Mouse (Mus musculus): ENCODE data around the gene Patj. TPM values are rescaled to one million over a fixed set of nuclear protein-coding genes. Genes with fewer than 3 reads are reported as not detected.
"Not testable (repeated sequence)": the region's sequence is repeated elsewhere in the genome, so short reads cannot be mapped to it uniquely, and the experiment has no call there.

The Patj gene
- polyA plus RNA-seq, 1 experiment, result 15.8 TPM

- no peak for DNase-seq (ENCODE audit: extremely low spot score in 1 of 2, low spot score in 1 of 2)
Observed at GRCm38 (mm10) chr4:98566741-98567140, 171.2 kb downstream of the Patj start.

DNA sequence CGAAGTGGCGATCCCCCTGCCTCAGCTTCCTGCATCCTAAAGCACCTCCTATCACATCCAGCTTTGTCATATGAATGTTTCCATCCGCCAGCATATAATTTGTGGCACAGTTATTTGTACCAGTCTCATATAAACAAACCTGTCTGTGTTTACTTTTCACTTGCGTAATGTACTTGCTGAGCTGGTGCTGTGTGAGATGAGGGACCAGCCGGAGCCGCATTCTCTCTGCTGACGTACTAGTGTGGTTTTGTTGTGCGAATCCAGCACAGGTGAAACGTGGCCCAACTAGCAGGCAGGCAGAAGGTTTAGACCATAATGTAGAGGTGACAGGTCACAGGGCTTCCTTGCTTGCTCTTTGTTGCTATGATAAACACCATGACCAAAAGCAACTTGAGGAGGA, 171.9 kb downstream of the Patj start:
- no peak for DNase-seq (ENCODE audit: extremely low spot score in 1 of 2, low spot score in 1 of 2)

- DNase-seq (ENCODE audit: extremely low spot score in 1 of 2, low spot score in 1 of 2), result no peak
Observed at GRCm38 (mm10) chr4:98569904-98570303, 174.3 kb downstream of the Patj start.

- DNase-seq (ENCODE audit: extremely low spot score in 1 of 2, low spot score in 1 of 2), result no peak
Observed at GRCm38 (mm10) chr4:98577275-98577674, 181.7 kb downstream of the Patj start.

- DNase-seq (ENCODE audit: extremely low spot score in 1 of 2, low spot score in 1 of 2), result peak in 1 of 2 experiments; percentile 41
Observed at GRCm38 (mm10) chr4:98577957-98578541, 182.5 kb downstream of the Patj start.

- DNase-seq (ENCODE audit: extremely low spot score in 1 of 2, low spot score in 1 of 2), result no peak
Observed at GRCm38 (mm10) chr4:98581456-98581855, 185.9 kb downstream of the Patj start.

GRCm38 (mm10) chr4:98584023-98584422, 188.4 kb downstream of the Patj start:
- DNase-seq (ENCODE audit: extremely low spot score in 1 of 2, low spot score in 1 of 2), result no peak

GRCm38 (mm10) chr4:98586303-98586702, 190.7 kb downstream of the Patj start:
- DNase-seq (ENCODE audit: extremely low spot score in 1 of 2, low spot score in 1 of 2), result no peak

GRCm38 (mm10) chr4:98587686-98588085, 192.1 kb downstream of the Patj start:
- peak in 1 of 2 experiments; percentile 27 for DNase-seq (ENCODE audit: extremely low spot score in 1 of 2, low spot score in 1 of 2)

DNA sequence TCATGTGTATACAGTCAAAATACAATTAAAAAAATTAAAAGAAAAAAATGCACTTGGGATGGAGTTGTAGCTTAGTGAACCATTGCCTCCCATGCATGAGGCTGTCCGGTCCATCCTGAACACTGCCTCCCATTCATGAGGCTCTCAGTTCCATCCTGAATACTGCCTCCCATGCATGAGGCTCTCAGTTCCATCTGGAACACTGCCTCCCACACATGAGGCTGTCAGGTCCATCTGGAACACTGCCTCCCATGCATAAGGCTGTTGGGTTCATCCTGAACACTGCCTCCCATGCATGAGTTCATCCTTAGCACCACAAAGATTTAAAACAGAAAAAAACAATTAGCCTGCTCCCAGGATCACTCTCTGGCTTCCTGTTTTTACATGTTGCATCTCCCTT, 198.4 kb downstream of the Patj start:
- DNase-seq (ENCODE audit: extremely low spot score in 1 of 2, low spot score in 1 of 2), result peak; percentile 33 to 66

DNA sequence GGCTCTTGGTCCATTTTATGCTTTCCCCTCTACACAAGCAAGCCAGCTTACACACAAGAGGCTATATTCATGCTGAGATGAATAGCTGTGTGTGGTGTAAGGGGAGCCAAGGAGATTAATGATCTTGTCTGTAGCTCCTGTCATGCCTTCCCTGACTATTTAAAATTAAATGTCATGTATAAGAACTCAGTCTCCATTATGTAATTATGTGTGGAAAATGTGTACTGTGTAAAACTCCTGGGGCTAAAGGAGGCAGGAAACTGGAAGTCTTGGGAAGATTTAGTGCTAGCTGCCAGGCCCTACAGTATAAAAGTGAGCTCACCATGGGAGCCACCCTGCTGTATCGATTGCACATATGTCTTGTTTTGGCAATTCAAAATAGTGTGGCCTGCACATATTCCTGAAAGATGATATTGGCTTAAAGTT, 203.0 kb downstream of the Patj start:
- DNase-seq (ENCODE audit: extremely low spot score in 1 of 2, low spot score in 1 of 2), result no peak

GRCm38 (mm10) chr4:98599358-98599757, 203.8 kb downstream of the Patj start:
- no peak for DNase-seq (ENCODE audit: extremely low spot score in 1 of 2, low spot score in 1 of 2)

GRCm38 (mm10) chr4:98603131-98603530, 207.5 kb downstream of the Patj start:
- DNase-seq (ENCODE audit: extremely low spot score in 1 of 2, low spot score in 1 of 2), result no peak

- no peak for DNase-seq (ENCODE audit: extremely low spot score in 1 of 2, low spot score in 1 of 2)
Observed at GRCm38 (mm10) chr4:98610501-98610900, 214.9 kb downstream of the Patj start.

DNA sequence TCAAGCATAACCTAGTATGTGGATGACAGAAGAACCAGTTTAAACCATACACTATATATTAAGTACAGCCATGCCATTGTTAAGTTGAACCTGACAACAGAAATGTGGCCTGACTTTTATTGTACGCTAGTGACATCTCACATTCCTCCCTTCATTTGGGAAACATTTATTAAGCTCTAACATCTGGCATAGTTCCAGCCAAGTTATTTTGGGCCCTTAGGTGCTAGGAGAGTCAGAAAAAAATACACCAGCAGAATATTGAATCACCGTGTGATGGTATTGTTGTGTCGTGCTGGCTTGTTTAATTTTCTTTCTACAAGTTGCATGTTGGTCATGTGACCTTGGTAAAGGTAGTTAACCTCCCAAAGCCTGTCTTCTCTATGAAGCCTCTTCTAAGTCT, 218.8 kb downstream of the Patj start:
- no peak for DNase-seq (ENCODE audit: extremely low spot score in 1 of 2, low spot score in 1 of 2)

DNA sequence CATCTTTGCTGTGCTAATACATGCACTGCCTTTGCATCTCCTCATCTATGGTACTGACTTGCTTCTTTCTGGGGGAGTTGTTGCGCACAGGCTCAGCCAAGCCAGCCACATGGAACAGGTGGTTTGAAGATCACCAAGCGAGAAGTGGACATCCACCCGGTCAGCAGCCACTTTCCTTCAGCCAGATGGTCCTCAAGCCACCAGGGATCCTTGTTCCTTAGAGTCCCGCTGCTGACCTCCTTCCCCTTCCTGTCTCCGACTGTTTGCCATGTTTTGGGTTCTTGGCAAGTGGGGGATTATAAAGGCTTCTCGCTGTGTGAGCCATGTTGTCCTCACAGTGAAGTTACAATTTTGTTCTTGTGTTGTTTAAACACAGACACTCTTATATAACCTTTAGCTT, 223.6 kb downstream of the Patj start:
- no peak for DNase-seq (ENCODE audit: extremely low spot score in 1 of 2, low spot score in 1 of 2)

GRCm38 (mm10) chr4:98620986-98621784, 225.6 kb downstream of the Patj start:
- DNase-seq (ENCODE audit: extremely low spot score in 1 of 2, low spot score in 1 of 2), result no peak

- DNase-seq (ENCODE audit: extremely low spot score in 1 of 2, low spot score in 1 of 2), result no peak
Observed at GRCm38 (mm10) chr4:98622180-98622579, 226.6 kb downstream of the Patj start.

- DNase-seq (ENCODE audit: extremely low spot score in 1 of 2, low spot score in 1 of 2), result peak in 1 of 2 experiments; percentile 23
Observed at GRCm38 (mm10) chr4:98622996-98623673, 227.6 kb downstream of the Patj start.

DNA sequence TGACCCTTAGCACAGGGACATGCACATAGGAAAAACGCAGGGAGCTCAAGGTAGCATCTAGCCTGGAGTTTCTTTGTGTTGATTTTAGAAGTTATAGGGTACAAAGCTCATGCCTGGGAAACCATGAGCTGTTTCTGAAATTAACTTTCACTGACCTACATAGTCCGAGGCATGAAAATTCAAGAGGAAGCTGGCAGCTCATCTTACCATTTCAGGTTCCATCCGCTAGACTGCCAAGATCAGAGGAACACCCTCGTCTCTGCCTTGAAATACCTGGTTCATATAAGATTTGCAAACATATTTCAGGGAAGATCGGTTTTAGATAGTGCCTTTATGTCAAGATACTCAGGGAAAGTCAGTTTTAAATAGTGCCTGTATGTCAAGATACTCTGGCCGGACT, 232.7 kb downstream of the Patj start:
- peak in 1 of 2 experiments; percentile 14 for DNase-seq (ENCODE audit: extremely low spot score in 1 of 2, low spot score in 1 of 2)

GRCm38 (mm10) chr4:98629217-98629616, 233.6 kb downstream of the Patj start:
- not testable (repeated sequence) for DNase-seq (ENCODE audit: extremely low spot score in 1 of 2, low spot score in 1 of 2)

All from frontal cortex, adult 2 months (tissue).